Mouse (Mus musculus): Measurements from ENCODE around the gene Slc31a2. TPM values are rescaled to one million over a fixed set of nuclear protein-coding genes. Genes with fewer than 3 reads are reported as not detected.

The Slc31a2 gene
- total RNA-seq (2012; rRNA removed) (8.4 and 8.6 TPM in 2 replicates), total RNA-seq (2014; rRNA removed) (6.9 and 7.2 TPM in 2 replicates), polyA plus RNA-seq (2012; ENCODE audit: insufficient read length, low read depth) (5.9 and 6.2 TPM in 2 replicates)

DNA sequence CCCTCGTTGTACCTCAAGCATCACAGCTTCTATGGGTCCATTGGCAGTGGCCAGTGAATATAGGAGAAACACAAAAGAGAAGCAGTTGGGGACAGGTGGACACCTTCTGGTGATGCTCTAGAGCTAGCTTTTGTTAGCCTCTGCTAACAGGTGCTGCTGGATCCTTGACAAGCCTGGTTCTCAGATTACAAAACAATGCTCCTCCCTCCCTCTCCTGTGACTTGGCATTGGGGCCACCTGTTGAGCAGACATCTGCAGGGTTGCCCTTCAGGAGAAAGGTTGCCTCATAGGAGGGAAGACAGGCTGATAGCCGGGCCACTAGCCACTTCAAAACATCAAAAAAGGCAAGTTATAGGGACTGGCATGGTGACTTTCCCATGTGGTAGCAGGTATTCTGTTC lies at the start of gene Slc31a2:
TSS of gene Slc31a2 (plus strand) at position 287 of the 400 bp plus-strand sequence.
- dilution Hi-C loops (cut with MboI; ENCODE audit: extremely low pct_ligation_motif_present, extremely low pct_unique_long_range_greater_than_20kb, low sequenced_read_pairs) (no loop called here), in situ Hi-C loops (cut with MboI; ENCODE audit: low pct_ligation_motif_present, low pct_unique_long_range_greater_than_20kb, low sequenced_read_pairs) (no loop called here)
- Histone ChIP-seq H3K27ac (ENCODE audit: insufficient read depth, low read depth) (no peak within 1 kb of the TSS), H3K9me3 (replicated peaks; ENCODE audit: low read length) (no peaks in the 10 kb centered on the region), H3K36me3 (replicated peaks in 1 of 2; ENCODE audit: control insufficient read depth in 1 of 2, insufficient read depth in 1 of 2, low read length in 1 of 2) (no peaks in the 10 kb centered on the region), H3K4me3 (replicated peaks in 1 of 3; ENCODE audit: low read depth in 2 of 3, low read length in 2 of 3, poor library complexity in 1 of 3) (no peak within 1 kb of the TSS), H3K27me3 (replicated peaks) (no peaks in the 10 kb centered on the region), H3K79me2 (replicated peaks; ENCODE audit: control insufficient read depth, extremely low read depth, insufficient read depth, poor library complexity, severe bottlenecking) (no peaks in the 10 kb centered on the region), H3K4me1 (ENCODE audit: control insufficient read depth in 1 of 2, insufficient read depth in 2 of 2) (peaks cover 5 to 55% of the 10 kb centered on the region in 2 experiments), H3K4me2 (ENCODE audit: insufficient read depth, low read depth, poor library complexity, severe bottlenecking) (no peak within 1 kb of the TSS), H3K9ac (ENCODE audit: insufficient read depth, low read depth) (no peak within 1 kb of the TSS)
- TF ChIP-seq USF2 (conservative IDR thresholded peaks at IDR 0.05; ENCODE audit: low read depth, low read length): no peak
- no peak for TF ChIP-seq EP300 (IDR thresholded peaks at IDR 0.05; ENCODE audit: low read length)
- no peak for TF ChIP-seq NRF1 (IDR thresholded peaks at IDR 0.05; ENCODE audit: low read depth, low read length)
- no peak for TF ChIP-seq CHD2 (IDR thresholded peaks at IDR 0.05; ENCODE audit: low read length)
- no peak; the same call in 1 of the 2 replicates for TF ChIP-seq RAD21 (IDR thresholded peaks at IDR 0.05; ENCODE audit: low read depth, low read length)
- TF ChIP-seq MXI1 (IDR thresholded peaks at IDR 0.05; ENCODE audit: low read depth, low read length): no peak
- TF ChIP-seq E2F4 (IDR thresholded peaks at IDR 0.05; ENCODE audit: insufficient replicate concordance, low read depth, low read length): no peak
- TF ChIP-seq ZMIZ1 (IDR thresholded peaks at IDR 0.05; ENCODE audit: low read depth, low read length): no peak
- TF ChIP-seq NELFE (IDR thresholded peaks at IDR 0.05; ENCODE audit: low read depth, low read length): no peak
- TF ChIP-seq CTCF (conservative IDR thresholded peaks at IDR 0.05 in 1 of 2, IDR thresholded peaks at IDR 0.05 in 1 of 2; ENCODE audit: low read depth in 2 of 2, low read length in 2 of 2): no peak
- TF ChIP-seq MAX (IDR thresholded peaks at IDR 0.05; ENCODE audit: low read length): no peak
- no peak for TF ChIP-seq IRF4 (IDR thresholded peaks at IDR 0.05; ENCODE audit: low read depth, low read length)
- TF ChIP-seq ELF1 (IDR thresholded peaks at IDR 0.05; ENCODE audit: low read depth, low read length): no peak
- no peak for TF ChIP-seq RCOR1 (conservative IDR thresholded peaks at IDR 0.05; ENCODE audit: low read depth, low read length)
- no peak for TF ChIP-seq POLR2A (IDR thresholded peaks at IDR 0.05; ENCODE audit: low read depth, low read length)
- TF ChIP-seq BHLHE40 (IDR thresholded peaks at IDR 0.05; ENCODE audit: low read depth, low read length): no peak
- no peak for TF ChIP-seq ZKSCAN1 (IDR thresholded peaks at IDR 0.05; ENCODE audit: borderline replicate concordance, low read depth, low read length)
- no peak for DNase-seq (ENCODE audit: extremely low read depth)

DNA sequence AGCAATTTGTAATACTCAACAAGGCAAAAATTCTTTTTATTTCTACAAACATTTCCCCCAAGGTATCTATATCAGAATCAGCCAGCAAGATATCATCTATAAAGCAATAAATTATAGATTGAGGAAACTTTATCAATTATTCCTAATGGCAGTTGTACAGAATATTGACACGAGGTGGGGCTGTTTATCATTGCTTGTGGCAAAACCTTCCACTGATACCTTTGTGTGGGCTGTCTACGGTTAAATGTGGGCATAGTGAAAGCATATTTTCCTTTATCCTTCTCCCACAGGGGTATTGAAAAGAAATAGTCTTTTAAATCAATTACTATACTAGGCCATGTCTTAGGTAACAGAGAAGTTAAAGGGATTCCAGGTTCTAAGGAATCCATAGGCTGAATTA lies 48.9 kb upstream of the Slc31a2 start:
- dilution Hi-C loops (cut with MboI; ENCODE audit: extremely low pct_ligation_motif_present, extremely low pct_unique_long_range_greater_than_20kb, low sequenced_read_pairs) (no loop called here), in situ Hi-C loops (cut with MboI; ENCODE audit: low pct_ligation_motif_present, low pct_unique_long_range_greater_than_20kb, low sequenced_read_pairs) (no loop called here)
- Histone ChIP-seq H3K79me2 (replicated peaks; ENCODE audit: control insufficient read depth, extremely low read depth, insufficient read depth, poor library complexity, severe bottlenecking) (no peaks in the 10 kb centered on the region), H3K9me3 (replicated peaks; ENCODE audit: low read length) (peaks cover 10% of the 10 kb centered on the region), H3K36me3 (replicated peaks in 1 of 2; ENCODE audit: control insufficient read depth in 1 of 2, insufficient read depth in 1 of 2, low read length in 1 of 2) (no peaks in the 10 kb centered on the region), H3K4me1 (ENCODE audit: control insufficient read depth in 1 of 2, insufficient read depth in 2 of 2) (no peaks in the 10 kb centered on the region), H3K27ac (ENCODE audit: insufficient read depth, low read depth) (no peak overlapping the region), H3K4me2 (ENCODE audit: insufficient read depth, low read depth, poor library complexity, severe bottlenecking) (no peak overlapping the region), H3K4me3 (replicated peaks in 1 of 3; ENCODE audit: low read depth in 2 of 3, low read length in 2 of 3, poor library complexity in 1 of 3) (no peak overlapping the region), H3K27me3 (replicated peaks) (no peaks in the 10 kb centered on the region), H3K9ac (ENCODE audit: insufficient read depth, low read depth) (no peak overlapping the region)
- TF ChIP-seq RAD21 (IDR thresholded peaks at IDR 0.05; ENCODE audit: low read depth, low read length) (peak; percentile 50), USF2 (conservative IDR thresholded peaks at IDR 0.05; ENCODE audit: low read depth, low read length) (no peak), MXI1 (IDR thresholded peaks at IDR 0.05; ENCODE audit: low read depth, low read length) (no peak), MYC (IDR thresholded peaks at IDR 0.05; ENCODE audit: low read depth, low read length) (no peak), CTCF (conservative IDR thresholded peaks at IDR 0.05 in 1 of 2, IDR thresholded peaks at IDR 0.05 in 1 of 2; ENCODE audit: low read depth in 2 of 2, low read length in 2 of 2) (peak in 1 of 2 experiments; percentile 53; a peak in 2 of 4 replicates), SMC3 (IDR thresholded peaks at IDR 0.05; ENCODE audit: low read depth, low read length) (peak; percentile 51), POLR2A (IDR thresholded peaks at IDR 0.05; ENCODE audit: low read depth, low read length) (no peak), TCF12 (IDR thresholded peaks at IDR 0.05; ENCODE audit: low read depth, low read length) (no peak), NRF1 (IDR thresholded peaks at IDR 0.05; ENCODE audit: low read depth, low read length) (no peak), PAX5 (IDR thresholded peaks at IDR 0.05; ENCODE audit: low read length) (no peak), HCFC1 (IDR thresholded peaks at IDR 0.05; ENCODE audit: low read depth, low read length) (no peak), CHD2 (IDR thresholded peaks at IDR 0.05; ENCODE audit: low read length) (no peak), EP300 (IDR thresholded peaks at IDR 0.05; ENCODE audit: low read length) (no peak)
- DNase-seq (ENCODE audit: extremely low read depth): no peak
